Mouse (Mus musculus) spleen, postnatal 10 days (tissue): ENCODE results near the gene Sowahc.

Experiments used
- DNase-seq, 2 experiments: peaks; one replicate each; pipeline ENCODE4 v3.0.0; 2021 to 2022; ENCODE audit warnings: low spot score in 2 of 2

The Sowahc gene

DNA sequence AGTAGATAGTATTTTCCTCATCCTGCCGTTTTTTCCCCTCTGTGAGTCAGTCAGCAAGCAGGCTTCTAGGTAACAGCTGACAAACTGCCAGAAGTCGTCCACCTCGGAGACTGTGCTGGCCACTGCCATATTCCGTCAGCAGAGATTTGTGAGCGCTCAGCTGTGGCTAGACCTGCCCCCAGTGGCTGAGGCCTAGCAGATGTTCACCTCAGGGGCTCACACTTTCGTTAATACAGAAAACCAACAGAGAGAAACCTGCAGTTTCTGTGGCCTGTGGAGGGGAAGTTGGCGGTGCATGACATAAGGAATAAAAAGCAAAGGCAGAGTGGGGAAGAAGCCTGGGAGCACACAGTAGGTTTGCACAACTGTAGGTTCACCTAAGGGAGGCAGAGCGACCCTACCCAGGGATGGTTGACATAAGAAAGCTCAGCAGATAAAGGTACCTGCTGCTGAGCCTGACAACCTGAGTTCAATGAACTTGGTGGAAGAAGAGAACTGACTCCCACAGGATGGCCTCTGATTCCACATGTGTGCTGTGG lies 31.9 kb downstream of the Sowahc start:
- DNase-seq: no peak

DNA sequence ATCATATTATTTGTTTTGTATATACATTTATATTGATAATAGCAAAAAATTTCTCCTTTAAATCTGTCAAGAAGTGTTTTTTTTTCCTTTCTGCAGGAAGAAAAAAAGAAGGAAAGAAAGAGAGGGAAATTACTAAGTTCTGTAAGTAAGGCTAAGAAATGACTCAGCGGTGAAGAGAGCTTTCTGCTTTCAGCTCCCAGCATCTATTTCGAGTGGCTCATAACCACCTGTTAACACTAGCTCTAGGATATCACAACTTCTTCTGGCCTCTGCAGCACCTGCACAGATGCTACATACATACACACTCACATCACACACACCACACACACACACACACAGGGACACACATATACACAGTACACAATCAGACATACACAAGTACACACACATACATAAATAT lies 34.8 kb downstream of the Sowahc start:
- no peak for DNase-seq

DNA sequence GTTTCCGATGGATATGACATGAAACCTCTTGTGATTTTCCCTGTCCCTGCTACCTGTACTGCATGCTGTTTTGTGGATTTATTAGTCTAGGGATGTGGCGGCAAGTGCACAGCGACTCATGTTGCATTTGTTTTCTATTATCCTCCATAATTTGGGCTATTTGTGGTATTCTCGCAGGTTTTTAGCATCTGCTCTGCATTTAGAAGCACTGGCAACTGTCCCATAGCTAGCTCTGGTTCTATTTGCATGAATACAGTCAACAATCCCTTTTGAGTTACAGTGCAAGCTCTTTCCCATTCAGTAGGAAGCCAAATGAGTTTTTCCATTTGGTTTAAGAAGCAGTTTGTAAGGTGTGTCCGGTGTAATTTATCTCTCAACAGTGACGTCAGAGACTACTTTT lies 37.8 kb downstream of the Sowahc start:
- DNase-seq: no peak

DNA sequence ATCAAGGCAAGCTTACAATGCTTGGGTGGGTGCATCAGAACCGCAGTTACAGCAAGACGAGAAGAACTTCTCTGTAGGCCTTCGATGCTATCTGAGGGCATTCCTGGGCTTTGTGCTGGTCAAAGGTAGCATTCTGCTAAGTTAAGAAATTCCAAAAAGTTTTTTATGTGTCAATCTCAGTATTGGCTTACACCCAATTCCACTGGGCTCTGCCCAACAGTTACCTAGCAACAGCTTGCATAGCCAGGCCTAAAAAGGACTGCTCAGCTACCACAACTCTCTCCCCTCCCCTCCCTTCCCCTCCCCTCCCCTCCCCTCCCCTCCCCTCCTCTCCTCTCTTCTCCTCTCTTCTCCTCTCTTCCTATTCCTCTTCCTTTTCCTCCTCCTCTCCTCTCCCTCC lies 39.9 kb downstream of the Sowahc start:
- no peak for DNase-seq

DNA sequence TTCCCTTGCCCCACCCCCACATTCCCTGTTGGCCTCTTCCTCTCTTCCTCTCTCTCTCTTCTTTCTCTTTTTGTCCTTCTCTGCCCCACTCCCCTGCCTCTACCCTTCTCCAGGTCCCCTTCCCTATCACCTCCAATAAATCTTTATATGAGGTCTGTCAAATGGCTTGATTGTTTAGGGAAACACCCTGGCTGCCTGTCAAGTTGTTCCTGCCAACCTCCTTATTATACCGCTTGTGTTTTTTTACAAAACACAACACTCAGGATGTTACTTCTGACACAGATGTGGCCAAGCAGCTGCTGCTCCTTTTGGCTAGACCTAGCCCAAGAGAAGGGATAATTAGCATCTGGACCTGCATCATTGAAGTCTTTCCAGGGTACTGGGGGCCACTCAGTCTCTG lies 40.3 kb downstream of the Sowahc start:
- DNase-seq: no peak

DNA sequence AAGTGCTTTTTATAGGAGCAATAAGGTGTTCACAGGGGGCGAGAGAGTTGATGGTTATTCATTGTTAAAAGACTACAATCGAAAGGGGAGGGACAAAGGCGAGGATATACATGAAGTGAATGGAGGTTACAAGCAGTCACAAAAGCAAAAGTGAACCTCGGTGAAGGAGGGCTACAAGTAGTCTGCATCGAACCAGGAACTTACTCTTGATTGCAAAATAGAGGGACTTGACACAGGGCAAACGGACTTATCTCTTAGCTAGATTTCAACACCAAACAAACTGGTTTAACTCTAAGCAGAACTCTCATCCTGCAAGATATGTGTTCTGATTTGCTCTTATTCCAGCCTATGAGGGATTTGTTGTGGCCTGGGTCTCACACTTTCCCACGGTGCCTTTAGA lies 41.2 kb downstream of the Sowahc start:
- no peak for DNase-seq

DNA sequence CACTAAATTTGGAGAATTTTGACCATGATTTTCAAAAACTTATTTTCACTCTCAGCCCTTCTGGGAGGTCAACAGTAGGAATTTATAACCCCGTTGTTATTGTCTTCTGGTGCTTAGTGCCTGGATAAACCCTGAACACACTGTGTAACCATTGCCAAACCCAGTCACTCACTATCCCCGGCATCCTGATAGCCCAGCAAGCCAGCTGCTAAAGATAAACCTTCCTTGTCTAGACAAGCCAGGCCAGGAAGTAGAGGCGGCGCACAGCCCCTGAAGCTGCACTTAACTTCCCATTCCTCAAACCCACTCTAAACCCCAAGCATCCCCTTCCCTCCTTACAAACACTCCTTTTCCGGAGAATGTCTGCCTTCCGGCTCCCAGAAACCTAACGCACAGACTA lies 43.3 kb downstream of the Sowahc start:
- no peak for DNase-seq

DNA sequence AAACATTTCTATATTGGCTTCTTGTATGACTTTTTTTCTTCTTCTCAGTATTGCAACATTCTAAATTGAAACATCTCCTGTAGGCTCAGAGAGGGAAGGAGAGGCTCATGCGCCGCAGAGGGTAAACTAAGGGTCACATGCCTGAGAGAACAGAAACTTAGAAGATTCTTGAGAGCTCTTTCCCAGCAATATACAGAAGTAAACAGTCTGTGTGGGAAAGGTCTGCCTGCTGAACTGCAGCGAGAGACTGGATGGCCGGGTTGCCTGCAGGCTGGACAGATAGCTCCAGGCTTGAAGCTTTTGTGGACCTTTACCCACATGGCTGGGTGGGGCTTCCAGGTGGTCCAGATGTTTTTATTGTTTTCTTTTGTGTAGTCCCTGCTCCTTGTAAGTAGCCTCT lies 43.9 kb downstream of the Sowahc start:
- DNase-seq: no peak

DNA sequence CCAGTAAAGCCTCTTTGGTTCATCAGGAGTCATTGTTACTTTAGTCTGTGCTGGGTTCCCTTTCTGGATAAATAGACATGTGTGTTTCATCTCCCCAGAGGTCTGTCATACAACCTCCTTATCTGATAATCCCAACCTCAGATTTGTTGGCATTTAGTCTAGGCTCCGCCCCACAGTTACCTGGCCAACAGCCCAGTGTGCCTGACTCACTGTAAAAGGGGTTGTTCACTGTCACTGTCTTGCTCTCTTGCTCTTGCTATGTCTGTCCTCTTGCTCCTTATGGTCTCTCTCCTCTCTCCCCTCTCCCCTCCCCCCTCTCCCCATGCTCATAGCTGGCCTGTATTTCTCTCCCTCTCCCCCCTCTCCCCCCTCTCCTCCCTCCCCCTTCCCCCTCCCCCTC lies 44.3 kb downstream of the Sowahc start:
- no peak for DNase-seq

DNA sequence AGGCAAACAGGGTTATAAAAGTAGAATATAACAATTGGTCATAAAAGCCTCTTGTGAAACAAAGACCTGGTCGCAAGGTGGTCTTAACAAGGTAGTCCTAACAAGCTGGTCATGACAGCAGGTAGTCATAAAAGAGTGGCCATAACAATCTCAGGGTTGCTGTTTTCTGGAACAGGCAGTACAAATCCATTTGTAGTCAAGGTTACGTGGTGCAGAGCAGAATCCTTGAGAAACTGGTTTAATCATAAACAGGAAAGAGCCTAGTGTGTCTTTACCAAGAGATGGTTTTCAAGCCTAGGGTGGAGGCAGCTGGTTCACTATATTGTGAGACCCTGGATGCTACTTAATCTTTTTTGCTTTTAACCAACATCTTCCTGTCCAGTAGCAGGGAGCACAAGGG lies 45.5 kb downstream of the Sowahc start:
- DNase-seq: no peak

DNA sequence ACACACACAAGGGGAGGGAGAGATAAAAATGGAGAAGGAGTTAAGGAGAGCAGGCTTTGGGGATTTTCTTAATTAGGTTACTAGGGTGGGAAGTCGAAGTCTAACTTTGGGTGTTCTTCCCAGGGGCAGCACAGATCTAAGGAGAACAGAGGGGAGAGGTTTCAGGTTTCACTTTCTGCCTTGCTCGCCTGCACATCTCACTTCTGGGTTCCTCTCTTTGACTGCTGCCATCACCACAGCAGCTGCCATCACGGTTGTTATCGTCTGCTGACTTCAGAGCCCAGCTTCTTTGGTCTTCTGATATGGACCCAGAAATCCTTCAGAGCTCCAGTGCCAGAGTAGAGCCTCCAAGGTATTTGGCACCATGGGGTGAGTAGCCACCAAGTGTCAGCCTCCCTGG lies 46.4 kb downstream of the Sowahc start:
- no peak for DNase-seq

DNA sequence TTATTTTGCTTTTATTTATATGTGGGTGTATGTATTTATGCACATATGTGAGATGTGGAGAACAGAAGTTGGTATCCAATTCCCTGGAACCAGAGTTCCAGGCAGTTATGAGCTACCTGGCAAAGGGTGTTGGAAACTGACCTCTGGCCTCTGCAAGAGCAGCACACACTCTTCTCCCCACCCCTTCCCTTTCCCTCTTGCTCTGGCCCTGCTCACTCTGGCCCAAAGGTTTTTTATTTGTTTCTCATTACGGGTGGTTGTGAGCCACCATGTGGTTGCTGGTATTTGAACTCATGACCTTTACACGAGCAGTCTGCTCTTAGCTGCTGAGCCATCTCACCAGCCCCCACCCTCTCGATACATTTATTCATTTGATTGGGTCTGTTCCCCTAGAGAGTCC lies 47.0 kb downstream of the Sowahc start:
- DNase-seq: no peak

DNA sequence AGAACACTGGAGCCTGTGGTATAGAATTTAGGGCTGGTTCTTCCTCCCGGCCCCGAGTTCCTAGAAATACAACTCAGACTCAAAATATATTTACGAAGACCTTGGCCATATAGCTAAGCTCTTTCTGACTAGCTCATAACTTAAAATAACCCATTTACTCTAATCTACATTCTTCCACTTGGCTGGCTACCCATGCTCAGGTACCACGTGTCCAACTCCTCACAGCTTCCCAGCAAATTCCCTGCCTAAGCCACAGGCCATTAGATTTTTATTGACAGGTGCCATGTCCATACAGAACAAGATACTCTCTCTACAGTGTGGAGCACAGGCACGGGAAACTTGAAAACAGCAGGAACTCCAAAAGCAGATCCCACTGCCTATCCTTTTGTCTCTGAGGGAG lies 54.0 kb downstream of the Sowahc start:
- no peak for DNase-seq
